Mouse (Mus musculus) lung, postnatal 0 days (tissue): ENCODE measurements around the gene Tcf12. TPM values are rescaled to one million over a fixed set of nuclear protein-coding genes. Genes with fewer than 3 reads are reported as not detected.
A peak's percentile ranks its signal among the peaks of the same experiment; 100 is the strongest.

ENCODE experiments used
- ATAC-seq: fragments of 200-750 bp; cut with Nextera tagmentation; 2 replicates; pipeline ENCODE4 v1.8.0; 2017; ENCODE audit warnings: moderate library complexity
- DNase-seq: peaks from one replicate; pipeline ENCODE4 v3.0.0-alpha.2; 2016; ENCODE audit warnings: low spot score
- H3K27ac ChIP-seq: fragments of 300-500 bp; sonication (generic); 2 replicates; pipeline ENCODE4 v1.5.1; 2014; ENCODE audit warnings: antibody characterized with exemption, mild to moderate bottlenecking, low read length, mixed read lengths
- H3K27me3 ChIP-seq: fragments of 300-500 bp; sonication (generic); replicated peaks from 2 replicates; pipeline ENCODE4 v1.6.1; 2014; ENCODE audit warnings: low read length, mixed read lengths; ENCODE audit not compliant: insufficient read depth
- H3K36me3 ChIP-seq: fragments of 300-500 bp; sonication (generic); 2 replicates; pipeline ENCODE4 v1.6.1; 2014; ENCODE audit warnings: low read length, mixed read lengths; ENCODE audit not compliant: insufficient read depth
- H3K4me1 ChIP-seq: fragments of 300-500 bp; sonication (generic); 2 replicates; pipeline ENCODE4 v1.6.1; 2014; ENCODE audit warnings: antibody characterized with exemption, low read depth, low read length, mixed read lengths; ENCODE audit not compliant: insufficient read depth
- H3K4me2 ChIP-seq: fragments of 300-500 bp; sonication (generic); replicated peaks from 2 replicates; pipeline ENCODE4 v1.6.1; 2014; ENCODE audit warnings: low read depth, mild to moderate bottlenecking, low read length, moderate library complexity, mixed read lengths
- H3K4me3 ChIP-seq: fragments of 300-500 bp; sonication (generic); 2 replicates; pipeline ENCODE4 v1.5.1; 2014; ENCODE audit warnings: low read depth, low read length
- H3K9ac ChIP-seq: fragments of 300-500 bp; sonication (generic); replicated peaks from 2 replicates; pipeline ENCODE4 v1.6.1; 2014; ENCODE audit warnings: low read depth, mild to moderate bottlenecking
- H3K9me3 ChIP-seq: fragments of 300-500 bp; sonication (generic); 2 replicates; pipeline ENCODE4 v1.6.1; 2016; ENCODE audit warnings: low read length, mixed read lengths
- CTCF ChIP-seq: IDR thresholded peaks from 2 replicates; pipeline ENCODE4 v1.5.1; 2016; ENCODE audit warnings: antibody characterized with exemption, mild to moderate bottlenecking
- EP300 ChIP-seq: IDR thresholded peaks from 2 replicates; pipeline ENCODE4 v1.6.1; 2016; ENCODE audit warnings: antibody characterized with exemption, mild to moderate bottlenecking, control low read depth
- WGBS: fragments of 180-500 bp; shearing (Covaris S2); extraction: QIAGEN DNeasy Blood & Tissue Kit; methylation state at CpG from one replicate; pipeline ENCODE4 v1.1.7; 2014; 5-methylcytosine and 5-hydroxymethylcytosine counted together
- polyA plus RNA-seq: library from polyadenylated mRNA; unstranded; fragments of >200 nt; fragmentation: Nextera tagmentation; extraction: Ambion mirVana; gene quantifications from 2 replicates; pipeline ENCODE4 v1.2.1, GENCODE M21; 2015

Tcf12 gene
- polyA plus RNA-seq, result 32.1 and 34.1 TPM in 2 replicates

GRCm38 (mm10) chr9:72111622-72112550 lies at the start of gene Tcf12:
Tcf12 (minus strand) TSS chr9:72111871.
- DNase-seq (peak; percentile 96), ATAC-seq (peak; percentile 91)
- WGBS, result 4% methylated on average over 63 of the region's 88 CpGs
- Histone ChIP-seq H3K9ac (peak within 1 kb of the TSS; percentile 100), H3K4me2 (peak within 1 kb of the TSS; percentile 66), H3K27me3 (no peaks in the 10 kb centered on the region), H3K27ac (peak within 1 kb of the TSS; percentile 95), H3K4me3 (peak within 1 kb of the TSS; percentile 100), H3K4me1 (no peaks in the 10 kb centered on the region), H3K9me3 (no peaks in the 10 kb centered on the region), H3K36me3 (no peaks in the 10 kb centered on the region)
- TF ChIP-seq EP300 (no peak), CTCF (no peak)

DNA sequence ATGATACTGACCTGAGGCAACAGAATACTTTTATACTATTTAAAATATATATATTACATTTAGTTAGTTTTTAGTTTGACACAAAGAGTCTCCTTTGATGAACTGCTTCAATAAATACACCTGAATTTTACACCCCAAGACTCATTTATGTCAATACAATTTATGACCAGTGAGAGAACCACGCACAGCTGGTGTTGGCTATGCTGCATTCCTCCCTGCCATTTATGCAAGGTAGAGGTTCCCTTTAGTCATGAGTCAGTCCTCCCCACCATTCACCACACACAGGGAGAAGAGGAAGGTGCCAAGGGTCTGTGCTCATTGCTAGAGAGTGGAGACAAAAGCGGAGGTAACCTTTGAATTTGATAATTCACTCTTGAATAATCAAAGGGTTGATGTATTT lies 46.7 kb upstream of the Tcf12 start:
- H3K9ac ChIP-seq, result no peak overlapping the region
- H3K4me3 ChIP-seq, result no peak overlapping the region
- ATAC-seq (no peak), DNase-seq (no peak)
- WGBS, result 77% methylated on average over 2 of the region's 2 CpGs
- H3K9me3 ChIP-seq, result no peaks in the 10 kb centered on the region
- H3K27ac ChIP-seq, result no peak overlapping the region
- H3K4me1 ChIP-seq, result no peaks in the 10 kb centered on the region
- TF ChIP-seq CTCF (no peak), EP300 (no peak)
- no peaks in the 10 kb centered on the region for H3K36me3 ChIP-seq
- no peak overlapping the region for H3K4me2 ChIP-seq
- no peaks in the 10 kb centered on the region for H3K27me3 ChIP-seq

DNA sequence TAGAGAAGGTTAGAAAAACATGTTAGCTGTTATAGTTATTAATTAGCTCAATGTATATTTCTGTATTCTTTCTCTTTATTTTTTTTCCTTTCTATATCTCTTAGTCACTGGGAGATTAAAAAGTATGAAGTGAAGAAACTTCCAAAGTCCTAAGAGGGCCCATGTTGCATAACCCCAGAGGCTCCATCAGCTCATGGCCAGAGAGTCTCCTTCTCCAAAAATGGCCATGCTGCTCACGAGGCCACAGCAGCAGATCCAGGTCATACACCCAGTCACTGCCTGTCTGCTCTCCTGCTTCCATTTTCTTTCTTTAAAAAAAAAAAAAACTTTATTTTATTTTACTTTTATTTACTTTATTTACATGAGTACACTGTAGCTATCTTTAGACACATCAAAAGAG lies 45.4 kb upstream of the Tcf12 start:
- Histone ChIP-seq H3K4me3 (no peak overlapping the region), H3K36me3 (no peaks in the 10 kb centered on the region), H3K4me2 (no peak overlapping the region), H3K9ac (no peak overlapping the region), H3K9me3 (no peaks in the 10 kb centered on the region), H3K27me3 (no peaks in the 10 kb centered on the region), H3K4me1 (no peaks in the 10 kb centered on the region), H3K27ac (no peak overlapping the region)
- 67% methylated on average over 1 of the region's 1 CpGs for WGBS
- DNase-seq (no peak), ATAC-seq (no peak)
- no peak for TF ChIP-seq EP300
- TF ChIP-seq CTCF, result no peak

- Histone ChIP-seq H3K36me3 (no peaks in the 10 kb centered on the region), H3K9ac (no peak overlapping the region), H3K27ac (no peak overlapping the region), H3K9me3 (no peaks in the 10 kb centered on the region), H3K4me2 (peak overlapping the region; percentile 54), H3K4me1 (no peaks in the 10 kb centered on the region), H3K27me3 (no peaks in the 10 kb centered on the region), H3K4me3 (peak overlapping the region; percentile 17; the same call in 1 of the 2 replicates)
- ATAC-seq (no peak), DNase-seq (peak; percentile 6)
- TF ChIP-seq CTCF (no peak), EP300 (no peak)
- WGBS, result 13% methylated on average over 21 of the region's 21 CpGs
Observed at GRCm38 (mm10) chr9:72155250-72156138, 43.8 kb upstream of the Tcf12 start.

DNA sequence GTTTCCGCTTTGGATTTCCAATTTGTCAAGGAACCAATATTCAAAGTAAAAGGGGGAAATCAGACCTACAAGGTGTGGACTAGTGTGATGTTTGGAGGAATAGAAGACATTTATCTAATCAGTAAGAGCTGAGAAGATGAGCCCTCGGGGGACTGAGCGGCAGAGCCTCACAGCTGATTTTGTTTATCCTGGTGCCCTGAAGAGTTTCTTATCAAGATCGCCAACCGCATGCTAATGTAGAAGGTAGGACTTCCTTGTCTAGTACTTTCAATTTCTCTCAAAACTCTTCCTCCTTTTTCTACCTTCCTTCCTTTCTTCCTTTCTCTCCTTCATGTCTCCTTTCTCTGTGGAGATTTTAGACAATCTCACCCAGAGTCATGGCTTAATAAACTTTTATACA lies 32.5 kb upstream of the Tcf12 start:
- no peak for ATAC-seq
- Histone ChIP-seq H3K36me3 (no peaks in the 10 kb centered on the region), H3K9me3 (no peaks in the 10 kb centered on the region), H3K4me2 (no peak overlapping the region), H3K9ac (no peak overlapping the region), H3K4me1 (no peaks in the 10 kb centered on the region), H3K27ac (no peak overlapping the region), H3K4me3 (no peak overlapping the region), H3K27me3 (no peaks in the 10 kb centered on the region)
- TF ChIP-seq CTCF (no peak), EP300 (no peak)
- 50% methylated on average over 5 of the region's 5 CpGs for WGBS
- no peak for DNase-seq

DNA sequence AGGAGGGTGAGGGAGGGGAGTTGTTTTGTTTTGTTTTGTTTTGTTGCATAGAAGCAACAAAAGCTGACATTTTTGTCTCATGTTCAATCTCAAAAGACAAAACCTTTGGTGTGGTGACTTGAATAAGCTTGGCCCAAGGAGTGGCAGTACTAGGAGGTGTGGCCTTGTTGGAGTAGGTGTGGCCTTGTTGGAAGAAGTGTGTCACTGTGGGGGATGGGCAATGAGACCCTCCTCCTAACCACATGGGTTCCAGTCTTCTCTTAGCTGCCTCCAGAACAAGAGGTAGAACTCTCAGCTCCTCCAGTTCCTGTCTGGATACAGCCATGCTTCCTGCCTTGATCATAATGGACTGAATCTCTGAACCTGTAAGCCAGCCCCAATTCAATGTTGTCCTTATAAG lies 26.2 kb upstream of the Tcf12 start:
- H3K36me3 ChIP-seq, result no peaks in the 10 kb centered on the region
- H3K9ac ChIP-seq, result no peak overlapping the region
- no peaks in the 10 kb centered on the region for H3K9me3 ChIP-seq
- no peak for ATAC-seq
- H3K27me3 ChIP-seq, result no peaks in the 10 kb centered on the region
- DNase-seq, result no peak
- TF ChIP-seq EP300, result no peak
- no peak for TF ChIP-seq CTCF
- no peak overlapping the region for H3K4me2 ChIP-seq
- no peak overlapping the region for H3K4me3 ChIP-seq
- H3K4me1 ChIP-seq, result no peaks in the 10 kb centered on the region
- H3K27ac ChIP-seq, result no peak overlapping the region
